Mouse (Mus musculus): Measurements from ENCODE around the gene Vipr2.

The Vipr2 gene

DNA sequence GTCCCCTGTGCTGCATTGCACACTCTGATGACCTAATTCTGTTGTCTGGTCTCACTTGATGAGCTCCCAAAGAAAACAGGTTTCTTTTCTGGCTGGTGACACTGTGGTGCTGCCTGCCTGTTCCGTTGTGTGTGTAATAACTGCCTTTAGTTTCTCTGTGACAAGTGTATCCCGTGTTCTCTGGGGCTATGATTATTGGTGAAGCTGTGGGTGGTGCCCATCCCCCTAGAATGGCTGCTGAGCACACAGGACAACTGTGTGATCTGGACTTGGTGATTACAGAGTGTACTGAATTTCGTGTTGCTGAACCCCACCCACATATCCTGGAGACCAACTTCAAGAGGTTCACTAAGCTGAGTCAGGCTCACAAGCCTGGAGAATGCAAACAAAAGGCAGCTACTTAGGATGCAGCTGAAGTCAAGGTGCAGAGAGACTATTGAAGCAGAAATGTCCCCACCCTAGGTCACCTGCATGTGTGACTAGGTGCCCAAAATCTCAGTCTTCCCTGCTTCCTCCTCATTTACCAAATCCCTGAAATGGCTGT lies 18.9 kb downstream of the Vipr2 start:
- in situ Hi-C loops (cut with MboI; ENCODE audit: low sequenced_read_pairs), result no loop called here

DNA sequence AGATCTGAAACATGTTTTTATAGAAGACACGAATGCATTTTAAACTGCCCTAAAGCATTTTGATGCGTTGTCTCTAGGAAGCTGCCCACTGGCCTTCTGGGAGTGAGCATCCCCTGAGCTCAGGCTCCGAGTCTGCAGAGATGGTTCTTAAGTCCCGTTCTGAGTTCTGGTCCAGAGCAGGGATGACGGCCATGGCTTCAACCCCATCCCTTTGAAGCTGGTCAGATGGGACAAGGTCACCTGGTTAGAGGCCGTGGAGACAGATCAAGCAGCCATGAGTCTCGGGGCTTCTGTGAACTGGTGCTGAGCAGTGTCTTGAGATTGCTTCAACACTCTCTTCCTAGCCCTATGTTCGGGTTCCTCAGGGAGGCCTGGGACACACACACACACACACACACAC lies 19.6 kb downstream of the Vipr2 start:
- in situ Hi-C loops (cut with MboI; ENCODE audit: low sequenced_read_pairs), result no loop called here

DNA sequence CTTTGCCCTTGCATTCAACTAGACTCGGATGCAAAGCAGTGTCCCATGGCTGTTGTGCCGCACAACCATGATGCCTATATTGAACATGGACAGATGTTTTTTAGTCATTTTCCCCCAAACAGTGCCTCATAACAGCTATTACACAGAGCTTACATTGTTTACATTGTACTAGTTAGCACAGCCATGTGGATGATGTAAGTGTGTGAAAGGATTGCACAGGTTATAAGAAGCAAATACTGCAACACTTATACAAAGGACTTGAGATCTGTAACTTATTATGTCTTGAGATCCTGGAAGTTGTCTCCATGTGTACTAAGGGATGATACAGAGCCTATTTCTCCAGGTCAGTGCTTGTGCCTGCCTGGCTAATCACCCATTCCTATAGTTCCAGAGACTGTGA lies 24.4 kb downstream of the Vipr2 start:
- in situ Hi-C loops (cut with MboI; ENCODE audit: low sequenced_read_pairs), result no loop called here

DNA sequence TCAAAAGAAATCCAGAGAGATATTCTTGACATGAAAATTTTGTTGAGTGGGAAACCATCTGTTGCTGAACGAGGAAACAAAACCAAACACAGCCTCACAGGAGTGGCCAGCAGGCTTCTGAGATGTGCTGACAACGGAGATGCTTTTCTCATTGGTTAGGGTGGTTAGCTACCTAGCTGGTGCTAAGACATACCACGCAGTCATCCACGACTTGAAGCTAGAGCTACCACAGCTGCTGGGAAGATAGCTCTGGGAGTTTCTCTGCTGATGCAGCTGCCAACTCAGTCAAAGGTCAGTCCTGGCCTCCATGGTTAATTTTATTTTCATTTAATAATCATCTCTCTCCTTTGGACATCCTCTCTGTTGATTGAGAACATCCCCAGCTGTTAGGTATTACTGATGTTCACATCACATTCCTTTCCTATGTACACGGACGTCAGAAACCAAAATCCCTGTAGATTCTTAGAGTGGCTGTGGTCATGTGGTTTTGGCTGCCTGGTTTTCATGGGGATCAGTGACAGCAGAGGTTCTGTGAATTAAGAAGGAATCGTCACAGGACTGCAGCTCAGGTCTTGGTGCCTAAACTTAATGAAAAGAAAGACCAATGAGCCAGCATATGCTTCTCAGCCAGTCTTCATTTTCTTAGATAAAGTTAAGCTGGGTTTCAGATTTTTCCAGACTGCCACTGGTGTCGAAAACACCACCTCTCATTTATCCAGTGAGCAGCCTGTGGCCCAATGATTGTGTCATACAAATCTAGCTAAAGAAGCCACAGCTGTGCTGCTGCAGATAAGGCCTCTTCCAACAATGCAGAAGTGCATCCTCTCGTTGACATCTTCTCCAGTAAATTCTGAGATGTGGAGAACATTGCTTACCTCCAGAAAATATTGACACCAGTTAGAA lies 32.2 kb downstream of the Vipr2 start:
- in situ Hi-C loops (cut with MboI; ENCODE audit: low sequenced_read_pairs), result no loop called here

DNA sequence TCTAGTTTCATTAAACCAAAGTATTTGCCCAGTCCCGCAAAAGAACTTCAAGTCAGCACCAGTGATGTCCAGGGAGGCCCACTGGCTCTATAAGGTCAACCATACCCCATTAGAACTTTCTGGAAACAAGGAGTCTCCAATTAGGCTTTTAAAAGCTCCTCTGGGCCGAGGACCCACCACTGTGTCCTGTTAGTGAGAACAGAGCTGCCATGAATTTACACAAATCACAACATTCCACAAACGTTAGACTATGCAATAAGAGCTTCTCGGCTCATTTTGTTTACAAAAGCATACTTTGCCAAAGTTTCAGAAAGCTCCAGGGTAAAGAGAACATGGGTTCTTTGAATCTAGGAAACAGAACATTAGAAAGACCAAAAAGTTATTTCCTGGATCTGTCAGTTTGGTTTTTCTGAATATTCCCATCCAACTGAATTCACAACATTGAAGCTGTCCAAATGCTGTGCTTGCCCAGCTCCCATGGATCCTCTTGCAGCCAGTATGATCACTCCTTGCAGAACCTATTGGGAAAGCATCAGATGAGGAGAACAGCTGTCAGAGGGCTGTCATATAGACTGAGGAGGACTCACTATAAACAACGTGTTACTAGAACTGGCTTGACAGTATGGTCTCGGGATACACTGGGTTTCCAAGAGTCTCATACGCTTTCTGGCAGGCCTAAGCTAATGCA lies 33.6 kb downstream of the Vipr2 start:
- in situ Hi-C loops (cut with MboI; ENCODE audit: low sequenced_read_pairs), result no loop called here

DNA sequence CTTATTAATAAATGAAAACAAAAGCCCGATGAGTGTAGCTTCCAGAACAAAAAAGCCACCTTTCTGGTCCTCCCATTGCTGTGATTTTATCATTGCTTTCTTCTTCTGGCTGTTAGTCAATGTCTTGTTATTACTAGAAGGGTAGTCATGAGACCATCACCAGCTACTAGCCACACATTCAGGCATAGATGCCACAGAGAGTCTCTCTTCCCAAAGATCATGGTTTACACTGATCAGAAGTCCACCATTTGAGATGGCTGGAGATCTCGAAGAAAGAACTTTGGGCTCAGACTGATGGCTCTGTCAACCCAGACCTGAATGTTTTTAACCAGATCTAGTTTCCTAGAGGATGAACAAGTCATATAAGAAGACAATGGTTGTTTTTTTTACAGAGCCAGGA lies 38.3 kb downstream of the Vipr2 start:
- in situ Hi-C loops (cut with MboI; ENCODE audit: low sequenced_read_pairs), result no loop called here

DNA sequence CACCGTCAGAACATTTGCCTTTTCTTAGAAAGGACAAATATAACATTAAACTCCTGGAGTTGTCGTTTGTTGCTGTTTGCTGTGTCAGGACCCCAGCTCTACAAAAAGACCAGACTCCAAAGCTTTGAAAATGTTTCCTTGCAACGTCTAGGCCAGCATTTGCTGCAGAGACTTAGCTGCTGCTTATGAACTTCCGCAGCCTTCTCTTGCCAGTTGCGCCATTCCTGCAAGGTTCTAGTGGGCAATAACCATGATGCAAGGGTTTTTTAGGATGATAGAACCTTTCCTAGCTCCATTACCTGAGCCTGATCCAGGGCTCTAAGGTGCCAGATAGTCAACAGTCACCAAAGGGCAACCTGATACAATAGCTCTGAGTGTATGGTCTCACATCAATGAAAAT lies 38.9 kb downstream of the Vipr2 start:
- in situ Hi-C loops (cut with MboI; ENCODE audit: low sequenced_read_pairs), result no loop called here

DNA sequence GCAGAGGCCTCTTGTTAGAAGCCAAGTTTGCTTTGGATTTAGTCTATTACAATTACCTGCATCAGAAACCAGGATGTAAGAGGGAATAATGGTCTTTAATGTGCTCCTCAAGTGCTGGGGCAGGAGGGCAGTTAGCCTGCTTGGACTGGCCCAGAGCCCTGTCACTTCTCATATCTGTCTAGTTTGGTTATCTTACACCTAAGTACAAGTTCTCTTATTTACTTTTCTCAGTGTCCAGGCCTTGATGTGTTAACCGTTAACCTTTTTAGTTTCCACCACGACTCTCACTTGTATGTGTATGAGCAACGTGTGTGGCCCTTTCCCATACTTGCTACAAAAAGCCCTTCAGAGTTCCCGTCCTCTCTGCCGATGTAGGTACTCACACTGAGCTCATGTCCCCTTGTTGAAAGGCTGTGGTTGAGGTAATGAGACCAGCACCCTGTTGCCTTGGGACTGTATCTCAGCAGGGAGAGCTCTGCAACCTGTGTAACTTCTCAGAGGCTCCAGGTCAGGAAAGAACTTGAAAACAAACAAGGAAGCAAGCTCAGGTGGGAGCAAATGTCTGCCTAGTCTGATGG lies 39.9 kb downstream of the Vipr2 start:
- in situ Hi-C loops (cut with MboI; ENCODE audit: low sequenced_read_pairs), result no loop called here

DNA sequence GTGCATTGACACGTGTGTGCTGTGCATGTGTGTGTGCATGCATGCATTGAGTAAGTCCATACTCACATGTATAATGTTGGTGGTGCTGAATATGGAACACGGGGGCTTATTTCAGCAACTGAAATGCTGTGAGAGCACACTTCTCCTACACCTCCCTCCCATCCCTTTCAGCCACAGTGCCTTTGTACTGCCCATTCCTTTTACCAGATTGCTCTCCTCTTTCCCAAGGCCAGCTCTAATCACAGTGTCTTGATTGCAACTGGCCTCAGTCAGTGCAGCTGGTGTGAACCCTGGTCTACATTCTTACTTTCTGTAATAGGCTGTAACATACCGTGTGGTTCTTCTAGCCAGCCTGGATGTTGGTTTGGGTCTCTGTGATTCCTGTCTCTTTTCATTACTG lies 41.5 kb downstream of the Vipr2 start:
- in situ Hi-C loops (cut with MboI; ENCODE audit: low sequenced_read_pairs), result no loop called here

DNA sequence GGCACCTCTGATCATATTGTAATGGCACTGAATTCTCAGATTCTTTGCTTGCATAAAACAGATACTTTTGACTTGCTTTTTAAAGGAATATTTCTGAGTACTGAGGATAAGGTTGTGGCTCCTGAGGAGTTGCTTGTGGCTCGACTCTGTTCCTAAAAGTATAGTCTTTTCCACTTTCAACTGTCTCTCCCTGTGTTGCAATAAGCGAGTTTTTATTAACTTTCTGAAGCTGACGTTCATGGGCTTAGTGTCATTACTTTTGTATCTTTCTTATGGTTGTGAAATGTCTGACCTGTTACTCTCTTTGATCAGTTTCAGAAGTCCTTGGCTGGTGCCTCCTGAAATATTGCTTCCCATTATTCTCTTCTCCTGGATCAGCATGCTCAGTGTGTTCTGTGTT lies 46.3 kb downstream of the Vipr2 start:
- in situ Hi-C loops (cut with MboI; ENCODE audit: low sequenced_read_pairs), result no loop called here

DNA sequence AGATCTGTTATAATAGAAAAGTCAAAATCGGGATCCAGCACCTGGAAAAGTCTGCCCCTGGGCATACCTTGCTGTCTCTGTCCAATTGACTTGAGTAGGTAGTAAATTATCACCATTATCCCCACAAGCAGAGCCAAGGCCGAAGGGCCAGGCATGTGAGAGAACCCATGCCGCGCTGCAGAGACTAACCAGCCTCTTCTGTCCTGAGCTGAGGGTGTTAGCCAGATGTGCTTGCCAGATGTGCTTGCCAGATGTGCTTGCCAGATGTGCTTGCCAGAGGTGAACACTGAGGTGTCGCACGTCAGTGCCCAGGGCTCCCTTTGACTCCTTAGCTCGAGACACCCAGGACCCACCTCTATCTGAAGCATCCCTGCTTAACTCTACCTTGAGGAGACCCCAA lies 53.4 kb downstream of the Vipr2 start:
- in situ Hi-C loops (cut with MboI; ENCODE audit: low sequenced_read_pairs), result no loop called here

DNA sequence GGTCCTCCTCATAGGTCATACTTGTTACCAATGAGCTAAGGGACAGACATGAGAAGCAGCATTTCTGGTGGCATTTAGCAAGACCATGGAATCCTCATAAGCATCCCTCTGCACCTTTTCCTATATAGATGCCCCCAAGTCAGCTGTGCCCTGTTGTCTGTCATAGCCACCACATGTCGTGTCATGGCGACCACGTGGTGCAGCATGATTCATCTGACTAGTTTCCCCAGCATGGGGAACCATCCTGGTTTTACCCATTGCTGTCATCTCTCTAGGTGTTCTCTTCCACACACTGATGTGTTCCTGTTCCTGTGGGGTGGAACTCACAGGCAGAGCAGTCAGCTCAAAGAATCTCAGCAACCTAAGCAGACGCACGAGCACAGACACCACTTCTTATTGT lies 55.4 kb downstream of the Vipr2 start:
- in situ Hi-C loops (cut with MboI; ENCODE audit: low sequenced_read_pairs), result no loop called here

DNA sequence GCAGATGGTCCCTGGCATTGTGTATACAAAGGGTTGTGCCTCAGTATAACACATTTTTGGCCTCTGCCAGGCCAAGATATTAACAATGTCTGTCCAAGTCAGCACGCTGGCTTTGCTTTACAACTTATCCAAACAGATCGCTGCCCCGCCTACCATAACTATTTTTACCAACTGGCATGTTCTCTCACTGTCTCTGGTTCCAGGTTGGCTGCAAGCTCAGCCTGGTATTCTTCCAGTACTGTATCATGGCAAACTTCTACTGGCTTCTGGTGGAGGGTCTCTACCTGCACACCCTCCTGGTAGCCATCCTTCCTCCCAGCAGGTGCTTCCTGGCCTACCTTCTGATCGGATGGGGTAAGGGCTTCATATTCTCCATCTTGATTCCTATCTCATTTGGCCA lies 58.4 kb downstream of the Vipr2 start:
- in situ Hi-C loops (cut with MboI; ENCODE audit: low sequenced_read_pairs), result no loop called here

DNA sequence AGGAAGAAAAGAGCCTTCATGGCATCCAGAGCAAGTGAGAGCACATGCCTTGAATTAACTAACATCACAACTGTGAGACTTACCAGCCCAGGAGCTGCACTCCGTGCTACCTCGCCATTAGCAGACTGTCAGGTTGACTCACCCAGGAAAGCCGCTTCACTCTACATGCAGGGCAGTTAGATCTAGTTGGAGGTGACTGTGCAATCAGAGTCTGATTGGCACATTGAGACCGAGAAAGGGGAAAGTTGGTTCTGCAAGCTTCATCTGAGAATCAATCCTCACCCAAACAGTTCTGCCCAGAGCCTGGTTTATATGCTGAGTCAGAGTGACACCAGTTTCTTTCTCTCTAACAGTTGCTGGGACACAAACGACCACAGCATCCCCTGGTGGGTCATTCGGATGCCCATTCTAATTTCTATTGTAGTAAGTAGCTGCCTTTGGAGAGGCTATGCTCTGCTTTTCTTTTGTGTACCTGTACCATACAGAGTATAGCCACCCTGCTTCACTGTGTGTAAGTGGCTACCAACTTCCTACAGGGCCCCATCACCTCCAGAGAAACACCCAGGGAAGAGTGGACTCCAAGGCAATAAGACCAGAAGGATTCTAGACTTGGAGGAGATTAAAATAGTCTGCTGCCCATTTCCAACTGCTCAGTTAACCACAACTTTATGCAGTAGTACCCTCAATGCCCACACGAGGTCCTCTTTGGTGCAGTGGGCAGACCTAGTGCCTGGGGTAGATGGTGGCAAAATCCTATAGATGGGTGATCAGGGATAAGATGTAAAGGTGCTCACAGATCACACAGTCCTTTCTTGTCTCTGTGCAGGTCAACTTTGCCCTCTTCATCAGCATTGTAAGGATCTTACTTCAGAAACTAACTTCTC lies 61.0 kb downstream of the Vipr2 start:
- in situ Hi-C loops (cut with MboI; ENCODE audit: low sequenced_read_pairs), result no loop called here

DNA sequence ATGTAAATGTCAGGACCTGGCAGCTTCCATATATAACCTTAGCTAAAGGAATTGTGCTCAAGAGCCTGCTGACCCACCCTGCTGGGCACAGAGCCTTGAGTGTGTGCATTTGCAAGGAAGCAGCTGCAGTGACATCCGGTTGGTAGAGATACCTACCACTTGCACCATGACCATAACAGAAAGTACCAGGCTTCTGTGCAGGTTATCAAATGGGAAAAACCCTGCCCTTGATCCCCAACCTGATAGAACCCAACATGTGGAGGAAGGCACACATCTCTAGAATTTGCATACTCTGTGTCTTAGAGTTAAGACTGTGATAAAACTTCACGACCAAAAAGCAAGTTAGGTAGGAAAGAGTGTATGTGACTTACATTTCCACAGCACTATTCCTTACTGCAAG lies 63.1 kb downstream of the Vipr2 start:
- in situ Hi-C loops (cut with MboI; ENCODE audit: low sequenced_read_pairs), result no loop called here

DNA sequence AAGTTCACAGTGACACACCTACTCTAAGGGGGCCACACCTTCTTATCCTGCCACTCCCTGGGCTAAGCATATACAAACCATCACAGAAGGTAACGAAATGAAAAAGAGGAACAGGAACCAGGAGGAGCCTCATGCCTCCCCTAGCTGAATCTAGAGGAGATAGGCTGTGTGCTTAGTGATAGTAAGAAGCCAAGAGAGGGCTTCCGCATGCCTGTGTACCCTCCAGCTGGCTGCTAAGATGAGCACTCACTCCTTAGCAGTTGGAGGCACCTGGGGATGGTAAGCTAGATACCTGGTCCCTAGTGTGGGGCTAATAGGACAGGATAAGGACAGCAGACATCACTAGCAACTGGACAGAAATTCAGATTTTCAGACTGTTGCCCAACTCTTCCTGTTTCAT lies 64.3 kb downstream of the Vipr2 start:
- in situ Hi-C loops (cut with MboI; ENCODE audit: low sequenced_read_pairs), result no loop called here

DNA sequence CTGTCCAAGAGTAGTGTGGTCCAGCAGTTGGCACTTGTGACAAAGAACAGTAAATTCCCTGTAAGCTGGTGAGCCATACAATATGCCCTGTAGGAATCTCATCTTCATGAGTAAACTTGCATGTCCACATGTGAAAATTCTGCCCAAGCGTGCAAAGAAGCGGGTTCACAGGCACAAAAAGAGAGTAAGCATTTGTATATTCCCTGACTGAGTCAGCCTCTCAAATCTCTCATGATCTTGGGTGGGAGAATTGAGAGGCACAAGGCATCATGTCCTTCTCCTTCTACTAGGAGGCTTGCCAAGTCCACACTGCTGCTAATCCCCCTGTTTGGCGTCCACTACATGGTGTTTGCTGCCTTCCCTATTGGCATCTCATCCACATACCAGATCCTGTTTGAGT lies 64.9 kb downstream of the Vipr2 start:
- in situ Hi-C loops (cut with MboI; ENCODE audit: low sequenced_read_pairs), result no loop called here

DNA sequence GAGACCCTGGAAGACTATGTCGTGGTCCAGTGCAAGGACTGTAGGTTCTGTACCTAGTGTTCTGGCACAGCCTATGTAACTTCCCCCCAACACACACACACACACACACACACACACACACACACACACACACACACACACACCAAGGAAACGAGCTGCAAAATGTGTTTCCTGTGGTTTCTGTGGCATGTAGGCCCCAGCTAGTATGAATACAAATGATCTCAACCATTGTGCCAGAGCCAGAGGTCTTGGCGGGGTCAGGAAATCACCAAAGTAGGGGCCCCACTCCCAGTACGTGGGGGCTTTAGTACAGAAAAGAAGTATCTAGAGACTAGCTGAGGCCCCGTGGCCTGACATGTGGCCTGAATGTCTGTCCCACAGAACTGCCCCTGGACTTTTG lies 67.7 kb downstream of the Vipr2 start:
- in situ Hi-C loops (cut with MboI; ENCODE audit: low sequenced_read_pairs), result no loop called here

DNA sequence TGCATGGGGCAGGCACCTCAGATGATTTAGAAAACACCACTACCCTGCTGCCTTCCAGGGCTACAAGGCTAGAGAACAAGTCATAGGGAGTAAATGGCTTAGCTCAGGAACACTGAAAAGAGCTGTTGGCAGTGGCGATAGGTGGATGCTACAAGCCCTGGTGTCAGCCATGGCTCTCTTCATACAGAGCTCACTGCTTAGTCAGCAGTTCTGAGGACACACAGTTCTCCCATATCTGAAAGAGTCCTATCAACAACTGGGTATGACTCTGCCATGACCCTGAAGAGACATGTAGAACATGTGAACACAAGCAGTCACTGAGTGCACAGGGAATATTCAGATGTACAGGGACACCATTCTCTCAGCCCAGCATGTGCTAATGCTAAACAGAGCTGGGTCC lies 68.2 kb downstream of the Vipr2 start:
- in situ Hi-C loops (cut with MboI; ENCODE audit: low sequenced_read_pairs), result no loop called here

DNA sequence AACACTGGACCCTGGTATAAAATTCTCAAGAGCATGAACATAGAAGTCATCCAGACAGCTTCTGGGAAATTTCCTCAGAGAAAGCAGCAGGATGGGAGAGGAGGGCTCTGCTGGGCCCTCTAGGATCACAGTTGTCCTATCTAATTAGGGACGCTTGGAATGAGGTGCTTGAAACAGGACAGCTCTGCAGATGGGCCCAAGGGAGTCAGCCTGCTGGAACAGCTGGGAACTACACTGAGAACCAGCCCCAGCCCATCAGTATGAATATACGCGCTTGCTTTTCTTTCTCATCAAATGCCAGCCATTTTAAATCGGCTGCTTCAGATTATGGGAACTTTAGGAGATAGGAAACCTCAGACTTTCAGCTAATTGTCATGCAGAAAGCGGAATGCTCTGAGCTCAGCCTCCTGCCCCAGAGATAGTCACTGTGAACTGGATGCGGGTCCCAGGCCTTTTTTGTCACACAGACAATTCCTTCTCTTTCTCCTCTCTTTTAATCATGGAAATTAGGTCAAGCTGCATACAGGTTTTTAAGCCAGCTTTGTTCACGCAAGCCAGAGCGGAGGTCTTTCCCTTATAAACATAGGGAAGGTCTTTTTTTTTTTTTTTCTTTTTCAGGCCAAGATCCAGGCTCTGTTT lies 69.6 kb downstream of the Vipr2 start:
- in situ Hi-C loops (cut with MboI; ENCODE audit: low sequenced_read_pairs), result no loop called here
